Mouse (Mus musculus): ENCODE results near the gene Acaca.
"Not testable (repeated sequence)": the region's sequence is repeated elsewhere in the genome, so short reads cannot be mapped to it uniquely, and the experiment has no call there.

Gene Acaca

DNA sequence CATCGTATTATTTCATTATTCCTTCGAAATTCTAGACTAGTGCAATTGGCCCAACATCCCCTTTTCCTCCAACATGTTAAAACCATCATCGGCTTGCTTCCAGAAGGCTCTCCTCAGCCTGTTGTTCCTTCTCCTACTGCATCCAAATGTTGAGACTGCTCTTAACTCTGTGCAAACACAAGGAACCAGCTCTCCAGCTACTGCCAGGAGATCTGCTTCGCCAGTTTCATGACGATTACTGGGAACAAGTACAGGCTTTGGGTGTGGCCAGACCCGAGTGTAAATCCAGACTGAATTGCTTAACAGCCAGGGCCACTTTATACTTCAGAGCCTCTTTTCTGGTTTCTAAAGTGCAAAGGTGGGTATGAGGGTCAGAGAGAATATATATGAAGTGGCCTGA is 259.9 kb downstream of the Acaca start:
- DNase-seq (ENCODE audit: low spot score in 2 of 2) = no peak

DNA sequence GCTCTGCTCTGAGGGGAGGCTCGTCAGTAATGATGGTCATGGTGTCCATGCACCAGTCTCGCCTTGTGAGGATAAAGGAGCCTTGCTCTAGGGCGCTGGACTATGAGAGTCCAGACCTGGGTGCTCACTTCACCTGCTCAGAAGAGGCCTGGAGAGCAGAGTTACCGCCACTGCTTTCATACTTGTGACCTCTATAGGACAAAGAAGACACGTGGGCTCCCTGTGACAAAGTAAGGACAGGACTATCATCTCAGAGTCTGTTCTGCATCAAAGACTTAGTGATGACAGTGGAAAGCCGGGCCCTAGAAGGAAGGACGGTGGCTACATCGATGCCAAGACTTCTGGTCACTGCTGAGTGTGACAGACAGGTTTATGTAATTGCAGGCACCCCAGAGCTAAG is 261.7 kb downstream of the Acaca start:
- DNase-seq (ENCODE audit: low spot score in 2 of 2) = no peak

DNA sequence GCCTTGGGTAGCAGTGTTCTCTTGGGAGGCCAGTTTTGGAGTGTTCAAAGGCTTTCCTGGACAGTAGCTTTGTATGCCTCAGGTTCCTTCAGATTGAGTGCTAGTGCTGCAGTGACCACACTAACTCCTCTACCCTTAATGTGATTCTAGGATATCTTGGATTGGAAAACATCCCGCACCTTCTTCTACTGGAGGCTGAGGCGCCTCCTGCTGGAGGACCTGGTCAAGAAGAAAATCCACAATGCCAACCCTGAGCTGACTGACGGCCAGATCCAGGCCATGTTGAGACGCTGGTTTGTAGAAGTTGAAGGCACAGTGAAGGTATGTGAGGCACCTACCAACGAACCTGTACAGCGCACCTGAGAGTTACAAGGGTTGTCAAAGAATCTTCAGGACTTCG is 262.6 kb downstream of the Acaca start:
- not testable (repeated sequence) for DNase-seq (ENCODE audit: low spot score in 2 of 2)

DNA sequence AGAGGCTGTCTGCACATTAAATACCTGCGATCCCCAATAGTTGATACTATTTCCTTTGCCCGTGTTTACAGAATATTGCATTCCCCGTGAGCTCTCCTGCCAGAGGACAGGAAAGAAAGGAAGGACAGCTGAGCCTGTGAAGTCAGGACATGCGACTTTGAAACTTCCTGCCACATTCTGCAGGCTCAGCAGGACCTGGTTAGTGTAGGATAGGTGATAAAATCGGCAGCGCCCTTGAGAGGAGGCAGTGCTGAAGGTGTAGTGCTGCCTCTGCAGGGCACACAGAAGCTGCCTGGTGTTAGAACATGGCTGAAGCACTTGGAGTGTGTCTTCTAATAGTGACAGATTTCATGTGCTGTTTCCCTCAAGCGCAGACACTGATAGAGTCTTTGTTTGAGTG is 264.1 kb downstream of the Acaca start:
- no peak for DNase-seq (ENCODE audit: low spot score in 2 of 2)

DNA sequence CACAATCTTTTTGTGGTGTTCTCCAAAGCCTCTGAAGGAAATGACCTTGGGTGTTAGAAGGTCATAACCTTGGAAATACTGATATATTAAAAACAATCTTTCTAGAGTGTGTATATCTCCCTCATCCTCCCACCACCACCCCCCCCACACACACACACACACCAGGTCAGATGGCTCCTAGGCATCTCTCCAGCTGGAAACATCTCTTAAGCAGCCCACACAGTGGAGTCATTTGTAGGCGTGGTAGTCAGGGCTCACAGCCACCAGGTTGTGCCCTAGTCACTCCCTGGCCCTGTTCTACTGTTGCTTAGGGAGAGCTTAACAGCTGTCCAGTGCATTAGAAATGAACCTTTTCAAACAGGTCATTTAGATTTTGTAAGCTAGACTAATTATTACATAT is 265.5 kb downstream of the Acaca start:
- DNase-seq (ENCODE audit: low spot score in 2 of 2) = no peak

DNA sequence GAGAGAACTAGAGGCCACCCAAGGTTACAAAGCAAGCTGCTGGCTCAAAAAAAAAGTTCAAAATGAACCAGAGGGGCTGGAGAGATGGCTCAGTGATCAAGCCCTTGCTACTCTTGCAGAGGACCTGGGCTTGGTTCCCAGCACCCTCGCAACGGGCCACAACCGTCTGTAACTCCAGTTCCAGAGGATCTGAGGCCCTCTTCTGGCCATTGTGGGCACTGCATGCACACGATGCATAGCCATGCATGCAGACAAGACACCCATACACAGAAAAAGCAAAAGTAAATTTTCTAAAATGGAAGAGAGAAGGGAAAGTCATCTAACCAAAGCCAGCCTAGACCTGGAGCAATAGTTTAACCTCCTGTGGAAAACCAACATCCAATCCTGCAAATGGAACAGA is 277.3 kb downstream of the Acaca start:
- DNase-seq (ENCODE audit: low spot score in 2 of 2) = no peak

DNA sequence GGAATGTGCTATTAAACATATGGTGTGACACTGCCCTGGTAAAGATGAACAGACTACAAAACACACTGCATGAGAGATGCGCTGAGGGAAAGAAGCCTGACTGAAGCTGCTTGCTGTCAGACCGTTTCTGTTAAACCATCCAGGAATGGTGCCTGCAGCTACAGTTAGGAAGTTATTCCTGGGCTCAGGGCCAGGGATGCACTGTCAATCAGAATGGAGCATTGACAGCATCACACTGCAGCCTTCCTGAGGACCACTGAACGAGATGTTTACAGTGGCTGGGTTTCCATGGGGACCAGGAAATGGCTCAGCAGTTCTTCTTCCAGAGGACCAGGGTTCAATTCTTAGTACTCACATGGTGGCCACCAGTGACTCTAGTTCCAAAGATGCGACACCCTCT is 280.9 kb downstream of the Acaca start:
- DNase-seq (ENCODE audit: low spot score in 2 of 2) = no peak

DNA sequence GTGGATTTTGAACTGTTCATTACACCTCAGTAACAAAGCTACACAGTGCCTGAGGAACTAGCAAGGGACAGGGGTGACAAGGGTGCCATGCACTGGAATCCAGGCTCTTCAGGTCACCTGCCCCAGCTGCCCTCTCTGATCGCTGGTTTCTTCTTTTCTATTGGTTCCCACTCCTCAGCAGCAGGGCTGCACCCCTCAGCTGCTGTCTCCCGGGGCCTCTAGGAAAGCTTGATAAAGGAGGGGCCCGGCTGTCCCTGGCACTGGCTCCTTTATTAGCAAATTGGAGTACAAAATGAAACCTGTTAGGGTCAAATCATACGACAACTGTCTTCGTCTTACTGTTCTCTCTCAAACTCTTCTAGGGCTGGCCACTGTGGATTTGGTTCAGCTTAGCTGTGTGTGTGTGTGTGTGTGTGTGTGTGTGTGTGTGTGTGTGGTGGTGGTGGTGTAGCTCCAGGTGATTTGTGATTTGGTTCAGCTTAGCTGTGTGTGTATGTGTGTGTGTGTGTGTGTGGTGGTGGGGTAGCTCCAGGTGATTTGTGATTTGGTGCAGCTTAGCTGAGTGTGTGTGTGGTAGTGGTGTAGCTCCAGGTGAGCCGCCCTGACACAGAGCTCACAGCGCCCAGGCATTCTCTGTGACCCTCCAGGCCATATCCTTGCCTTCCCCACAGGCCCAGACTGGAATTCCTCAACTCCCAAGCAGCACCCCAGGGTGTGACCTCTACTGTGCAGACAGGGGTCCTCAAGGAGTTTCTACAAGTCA is 281.6 kb downstream of the Acaca start:
- DNase-seq (ENCODE audit: low spot score in 2 of 2) = no peak

DNA sequence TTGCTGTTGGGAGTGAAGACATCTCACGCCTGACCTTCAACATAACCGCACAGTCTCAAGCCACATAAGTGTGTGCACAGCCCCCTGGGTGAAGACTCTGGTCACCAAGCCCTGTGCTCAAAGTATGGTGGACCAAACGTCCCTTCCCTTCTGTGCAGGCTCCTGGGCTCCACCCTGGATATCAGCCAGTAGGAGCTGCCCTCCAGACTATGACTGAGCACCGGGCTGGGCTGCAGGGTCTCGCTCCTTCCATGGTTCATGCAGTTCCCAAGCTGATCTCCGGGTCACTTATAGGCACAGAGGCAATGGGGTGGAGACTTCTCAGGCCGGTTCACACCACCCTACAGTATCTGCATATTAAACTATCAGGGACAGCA is 282.2 kb downstream of the Acaca start:
- DNase-seq (ENCODE audit: low spot score in 2 of 2) = no peak

DNA sequence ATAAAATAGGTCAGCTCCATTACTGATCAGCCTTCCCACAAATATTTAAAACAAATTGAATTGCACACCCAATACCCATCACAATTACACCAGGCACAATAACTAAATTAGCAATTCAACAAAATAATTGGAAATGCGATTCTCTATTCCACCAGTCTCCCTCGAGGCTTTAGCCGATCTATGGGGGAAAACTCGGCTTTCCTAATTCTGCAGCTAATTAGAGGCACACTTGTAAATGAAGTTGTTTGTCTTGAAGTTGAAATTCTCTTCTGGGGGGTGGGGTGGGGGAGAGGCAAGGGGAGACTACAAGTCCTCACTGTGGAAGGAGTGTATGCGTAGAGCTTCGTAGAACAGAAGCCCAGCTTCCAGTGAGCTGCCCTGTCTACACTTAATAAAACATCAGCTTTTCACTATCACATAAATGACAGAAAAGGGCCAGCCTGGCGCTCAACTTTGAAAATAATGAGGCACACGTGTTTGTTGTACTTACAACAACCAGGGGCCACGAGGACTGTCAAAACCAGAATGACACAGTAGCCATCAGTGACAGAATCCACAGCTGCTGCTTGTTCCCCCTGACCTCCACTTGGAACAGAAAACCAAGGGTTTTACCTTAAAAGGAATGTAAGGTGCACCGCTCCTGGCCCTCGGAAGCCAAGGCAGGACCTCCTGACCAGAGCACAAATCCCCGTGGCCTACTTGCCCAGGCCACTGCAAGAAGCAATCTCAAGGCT is 282.9 kb downstream of the Acaca start:
- no peak for DNase-seq (ENCODE audit: low spot score in 2 of 2)

DNA sequence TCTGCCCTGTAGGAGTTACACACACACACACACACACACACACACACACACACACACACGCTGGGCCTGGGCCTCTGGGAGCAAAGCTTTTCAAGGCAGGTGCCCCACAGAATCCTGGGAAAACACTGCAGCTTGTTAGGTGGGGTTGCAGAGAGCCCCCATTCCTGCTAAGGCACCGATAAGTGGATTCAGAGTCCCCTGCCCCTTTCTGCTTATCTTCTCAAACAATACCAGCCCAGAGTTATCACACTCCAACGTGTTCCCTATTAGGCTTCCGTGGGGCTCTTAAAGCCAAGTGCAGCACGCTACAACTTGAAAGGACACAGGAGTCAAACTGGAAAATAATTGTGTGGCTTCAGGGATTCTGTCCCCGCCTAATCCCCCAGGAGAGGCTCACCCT is 283.6 kb downstream of the Acaca start:
- DNase-seq (ENCODE audit: low spot score in 2 of 2) = no peak

DNA sequence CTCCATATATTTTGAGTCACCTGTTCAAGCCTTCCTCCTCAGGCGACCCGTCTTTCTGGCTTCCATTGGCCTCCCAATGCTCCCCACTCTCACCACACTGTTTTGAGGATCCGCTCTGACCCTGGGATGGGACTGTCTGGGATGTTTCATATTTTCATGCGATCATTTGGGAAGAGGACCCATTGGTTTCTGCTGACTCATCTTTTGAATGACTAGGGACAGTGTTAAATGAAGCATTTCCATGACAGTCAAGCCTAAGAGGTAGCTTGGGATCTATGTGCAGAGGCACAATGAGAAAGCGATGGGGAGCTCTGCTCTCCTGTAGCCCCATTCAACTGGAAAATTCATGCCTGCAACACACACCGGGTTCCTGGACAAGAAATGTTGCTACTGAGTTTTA is 291.3 kb downstream of the Acaca start:
- DNase-seq (ENCODE audit: low spot score in 2 of 2) = no peak

- DNase-seq (ENCODE audit: low spot score in 2 of 2) = no peak
Observed at GRCm38 (mm10) chr11:84425736-84426632, 296.5 kb downstream of the Acaca start.

- DNase-seq (ENCODE audit: low spot score in 2 of 2) = no peak
Observed at GRCm38 (mm10) chr11:84426633-84426998, 297.1 kb downstream of the Acaca start.

DNA sequence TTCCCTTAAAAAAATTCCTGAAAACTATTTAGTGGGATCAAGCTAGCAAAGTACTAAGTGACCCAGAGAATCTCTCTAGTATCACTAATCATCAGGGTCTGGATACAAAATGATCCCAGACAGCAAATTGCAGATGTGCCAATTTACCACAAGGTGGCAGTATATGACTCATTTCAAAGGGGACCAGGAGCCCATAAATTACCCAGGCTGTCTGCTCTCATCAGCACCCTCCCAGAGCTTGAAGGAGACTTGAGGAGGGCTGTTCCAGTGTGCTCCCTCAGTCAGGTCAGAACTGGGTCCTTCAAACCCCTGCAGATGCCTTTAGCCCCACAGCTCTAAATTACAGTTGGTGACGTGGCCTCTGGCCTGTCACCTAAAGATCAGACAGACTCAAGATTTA is 300.1 kb downstream of the Acaca start:
- peak in 1 of 2 experiments; percentile 18 for DNase-seq (ENCODE audit: low spot score in 2 of 2)

GRCm38 (mm10) chr11:84430336-84430735 is 300.9 kb downstream of the Acaca start:
- DNase-seq (ENCODE audit: low spot score in 2 of 2) = no peak

DNA sequence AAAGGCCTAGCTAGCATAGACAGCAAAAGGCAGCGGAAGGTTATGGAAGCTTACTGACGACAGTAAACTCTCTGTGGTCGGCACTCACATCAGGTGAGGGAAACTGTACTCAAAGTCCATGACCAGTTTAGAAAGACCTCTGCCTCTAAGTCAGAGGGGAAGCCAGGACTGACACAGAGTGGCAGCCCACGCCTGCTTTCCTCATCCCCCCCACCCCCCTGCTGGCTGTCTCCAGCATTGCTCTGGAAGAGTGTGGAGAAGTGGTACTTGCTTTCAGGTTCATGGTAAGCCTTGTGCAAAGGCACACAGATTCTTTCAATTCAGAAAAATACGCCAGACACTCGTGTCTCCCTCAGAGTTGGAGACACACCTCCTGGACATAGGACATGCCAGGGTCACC is 305.4 kb downstream of the Acaca start:
- no peak for DNase-seq (ENCODE audit: low spot score in 2 of 2)

- DNase-seq (ENCODE audit: low spot score in 2 of 2) = no peak
Observed at GRCm38 (mm10) chr11:84440402-84440801, 310.9 kb downstream of the Acaca start.

DNA sequence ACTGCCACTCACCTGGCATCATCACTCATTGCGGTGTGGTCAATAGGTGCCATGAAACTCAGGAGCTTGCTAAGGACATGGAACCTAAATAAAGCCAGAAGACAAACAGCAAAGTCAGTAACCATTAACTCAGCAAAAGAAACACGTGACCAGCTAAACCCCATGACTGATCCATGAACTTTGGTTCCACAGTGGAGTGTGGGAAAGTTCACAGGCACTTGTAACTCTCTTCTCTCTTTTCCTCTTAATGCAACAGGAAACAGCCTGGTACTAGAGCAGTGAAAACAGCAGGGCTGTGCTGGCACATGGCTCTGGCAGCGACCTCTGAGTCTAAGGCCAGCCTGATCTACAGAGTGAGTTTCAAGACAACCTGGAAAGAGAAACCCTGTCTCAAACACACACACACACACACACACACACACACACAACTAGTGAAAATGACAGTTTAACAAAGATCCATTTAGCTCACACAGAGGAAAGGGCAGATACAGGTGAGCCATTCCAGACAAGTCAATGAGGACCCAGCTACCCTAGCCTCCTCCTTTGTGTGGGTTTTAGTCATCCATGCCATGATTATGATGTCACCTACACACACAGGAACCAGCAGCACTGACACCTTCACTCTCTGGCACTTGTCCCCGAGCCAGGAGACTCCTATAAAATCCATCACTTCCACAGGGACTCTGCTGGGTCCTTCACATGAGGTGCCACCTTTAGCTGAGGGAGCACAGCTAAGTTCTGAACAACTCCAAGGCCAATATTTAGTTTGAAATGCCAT is 313.3 kb downstream of the Acaca start:
- DNase-seq (ENCODE audit: low spot score in 2 of 2) = no peak
